ENCODE assay signal across 9 mouse cellular contexts in genomic region chr1:134070099-134070669, GRCm38 (mm10). TPM values are rescaled to one million over a fixed set of nuclear protein-coding genes. Genes with fewer than 3 reads are reported as not detected.
DNase-seq lines count a peak whose midpoint lies in the region; ATAC-seq and TF ChIP-seq lines count a peak whose summit lies in the region.
"Had no signal": no experiment of that assay in that cellular context is flagged by ENCODE, and none has a peak within 500 bp of the region (broad histone marks: within the 10 kb centered on the region; RNA-seq: fewer than 3 reads in every experiment).

No protein-coding gene starts in this region.

- H3K27ac ChIP-seq in kidney, adult 2 months (ENCODE audit: insufficient read depth, low read depth, low read length) = peak overlapping the region; percentile 68; the same call in 1 of the 2 replicates
- H3K27ac ChIP-seq in thymus, adult 2 months (ENCODE audit: control insufficient read depth, insufficient read depth, low read length) = peak overlapping the region; percentile 73
- H3K27ac ChIP-seq in liver, embryonic 12.5 days = peak overlapping the region; percentile 99

- H3K9ac ChIP-seq in liver, embryonic 12.5 days = peak overlapping the region; percentile 10; the same call in 1 of the 2 replicates

- H3K4me2 ChIP-seq in liver, embryonic 12.5 days = no peak overlapping the region; the same call in 1 of the 2 replicates

- H3K4me3 ChIP-seq in kidney, adult 2 months (ENCODE audit: insufficient read depth, low read depth, low read length) = no peak overlapping the region
- H3K4me3 ChIP-seq in thymus, adult 2 months (ENCODE audit: control insufficient read depth, insufficient read depth, low read length) = no peak overlapping the region
- no peak overlapping the region for H3K4me3 ChIP-seq in liver, embryonic 12.5 days

- DNase-seq in kidney, adult 2 months = no peak
- no peak for DNase-seq in kidney, postnatal 4 days
- no peak for DNase-seq in thymus, adult 2 months
- no peak for DNase-seq in thymus, postnatal 4 days
- no peak for DNase-seq in c-Kit-positive CD71-positive TER-119-positive erythroid progenitor cells, embryonic 14.5 days (ENCODE audit: low spot score)
- DNase-seq in frontal cortex, adult 2 months (ENCODE audit: extremely low spot score in 1 of 2, low spot score in 1 of 2) = no peak
- DNase-seq: gastrocnemius, postnatal 10 days had no signal

- H3K4me1 ChIP-seq in kidney, adult 2 months (ENCODE audit: control insufficient read depth, insufficient read depth, low read length) = peaks cover 29% of the 10 kb centered on the region
- H3K4me1 ChIP-seq in thymus, adult 2 months (replicated peaks; ENCODE audit: control insufficient read depth, insufficient read depth, low read length) = peaks cover 84% of the 10 kb centered on the region
- H3K4me1 ChIP-seq in liver, embryonic 12.5 days = peaks cover 89% of the 10 kb centered on the region

- TF ChIP-seq CTCF in kidney, adult 2 months (conservative IDR thresholded peaks at IDR 0.05; ENCODE audit: insufficient read depth, insufficient read length, low read depth, low read length) = no peak
- TF ChIP-seq CTCF in thymus, adult 2 months (IDR thresholded peaks at IDR 0.05; ENCODE audit: borderline replicate concordance, control insufficient read depth, extremely low read depth, insufficient read depth, low read length, poor library complexity) = no peak

- WGBS in kidney, adult 2 months = 40% methylated on average over 8 of the region's 8 CpGs
- WGBS in thymus, adult 2 months = 91% methylated on average over 8 of the region's 8 CpGs
- 76% methylated on average over 8 of the region's 8 CpGs for WGBS in liver, embryonic 12.5 days (ENCODE audit: insufficient replicate concordance)

- ATAC-seq in liver, embryonic 12.5 days = no peak
- ATAC-seq in activated CD4-positive, CD25-positive, alpha-beta regulatory T cell, adult 4 months = no peak

- TF ChIP-seq POLR2A in kidney, adult 2 months (IDR thresholded peaks at IDR 0.05; ENCODE audit: low read depth, low read length) = no peak
- TF ChIP-seq POLR2A in thymus, adult 2 months (IDR thresholded peaks at IDR 0.05; ENCODE audit: control insufficient read depth, extremely low read depth, insufficient read depth, low read length, poor library complexity) = no peak

- H3K36me3 ChIP-seq in kidney, adult 2 months (ENCODE audit: control insufficient read depth, insufficient read depth, low read length) = no peaks in the 10 kb centered on the region
- H3K36me3 ChIP-seq in thymus, adult 2 months (ENCODE audit: control insufficient read depth, insufficient read depth, low read length) = peaks cover 12% of the 10 kb centered on the region
- peaks cover 12% of the 10 kb centered on the region for H3K36me3 ChIP-seq in liver, embryonic 12.5 days

- no peaks in the 10 kb centered on the region for H3K9me3 ChIP-seq in liver, embryonic 12.5 days (replicated peaks)

- H3K27me3 ChIP-seq in kidney, adult 2 months (replicated peaks; ENCODE audit: control insufficient read depth, insufficient read depth, low read length) = no peaks in the 10 kb centered on the region
- no peaks in the 10 kb centered on the region for H3K27me3 ChIP-seq in thymus, adult 2 months (ENCODE audit: control insufficient read depth, insufficient read depth, low read length)
- H3K27me3 ChIP-seq in liver, embryonic 12.5 days (replicated peaks) = peaks cover 34% of the 10 kb centered on the region

RNA-seq across cellular contexts. Expression of gene Btg2, which starts 8.7 kb away (rescaled TPM):
- polyA plus RNA-seq in kidney, adult 2 months (2012; rRNA removed) = 20.3 and 23.7 TPM in 2 replicates
- 432 and 481 TPM in 2 replicates for polyA plus RNA-seq in thymus, adult 2 months (2012; rRNA removed)
- 78.2 and 80.8 TPM in 2 replicates for polyA plus RNA-seq in liver, embryonic 12.5 days (2016; fragmentation: Nextera tagmentation; extraction: Ambion mirVana)
- 18.8 and 32.5 TPM in 2 replicates for polyA plus RNA-seq in frontal cortex, adult 2 months (2012; rRNA removed)
- 100 to 1,000 TPM; 174 to 181 TPM for polyA plus RNA-seq in activated CD4-positive, CD25-positive, alpha-beta regulatory T cell, adult 4 months (2017; shearing (Covaris generic))

RNA-seq across cellular contexts. Expression of gene Fmod, which starts 33.1 kb away (rescaled TPM):
- 9.7 and 11.9 TPM in 2 replicates for polyA plus RNA-seq in kidney, adult 2 months (2012; rRNA removed)
- polyA plus RNA-seq in thymus, adult 2 months (2012; rRNA removed) = 3.5 and 4.4 TPM in 2 replicates
- polyA plus RNA-seq in liver, embryonic 12.5 days (2016; fragmentation: Nextera tagmentation; extraction: Ambion mirVana) = 2.6 and 3.1 TPM in 2 replicates
- 9.1 and 16.2 TPM in 2 replicates for polyA plus RNA-seq in frontal cortex, adult 2 months (2012; rRNA removed)
- not detected for polyA plus RNA-seq in activated CD4-positive, CD25-positive, alpha-beta regulatory T cell, adult 4 months (2017; shearing (Covaris generic))

RNA-seq across cellular contexts. Expression of gene Chit1, which starts 40.9 kb away (rescaled TPM):
- polyA plus RNA-seq in kidney, adult 2 months (2012; rRNA removed) = not detected in 2 replicates
- 0.54 and 0.78 TPM in 2 replicates for polyA plus RNA-seq in thymus, adult 2 months (2012; rRNA removed)
- 0.07 and 0.12 TPM in 2 replicates for polyA plus RNA-seq in liver, embryonic 12.5 days (2016; fragmentation: Nextera tagmentation; extraction: Ambion mirVana)
- polyA plus RNA-seq in frontal cortex, adult 2 months (2012; rRNA removed) = 0.22 and 0.23 TPM in 2 replicates
- not detected for polyA plus RNA-seq in activated CD4-positive, CD25-positive, alpha-beta regulatory T cell, adult 4 months (2017; shearing (Covaris generic))
